Mouse (Mus musculus) heart, adult 18-20 months (tissue): ENCODE data around the gene Best3. TPM values are rescaled to one million over a fixed set of nuclear protein-coding genes. Genes with fewer than 3 reads are reported as not detected.
A peak's percentile ranks its signal among the peaks of the same experiment; 100 is the strongest.
"Not testable (repeated sequence)": the region's sequence is repeated elsewhere in the genome, so short reads cannot be mapped to it uniquely, and the experiment has no call there.

Experiments used
- DNase-seq, 2 experiments: peaks; one replicate each; pipeline ENCODE4 v3.0.0; 2021 to 2022; ENCODE audit warnings: mixed read lengths in 1 of 2
- total RNA-seq, 2 experiments: library from RNA; stranded (reverse); gene quantifications; 2 replicates each; pipeline ENCODE4 v1.2.3; 2021

The Best3 gene
- total RNA-seq, 2 experiments from 2014 or later: 6.0 to 7.6 TPM

DNA sequence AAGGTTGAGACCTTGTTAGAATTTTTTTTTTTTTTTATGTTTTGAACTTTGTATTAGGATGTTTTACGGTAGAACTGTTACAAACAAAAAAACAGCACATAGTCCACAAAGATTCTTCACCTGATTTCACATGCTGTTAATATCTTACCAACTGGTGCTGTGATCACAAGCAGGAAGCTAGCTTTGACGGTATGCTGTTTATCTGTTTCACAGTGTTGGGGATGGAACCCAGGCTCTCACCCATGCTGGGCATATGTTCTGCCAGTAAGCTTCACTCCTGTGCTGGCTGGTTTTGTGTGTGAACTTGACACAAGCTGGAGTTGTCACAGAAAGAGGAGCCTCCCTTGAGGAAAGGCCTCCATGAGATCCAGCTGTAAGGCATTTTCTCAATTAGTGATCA lies 8.3 kb upstream of the Best3 start:
- DNase-seq: no peak

DNA sequence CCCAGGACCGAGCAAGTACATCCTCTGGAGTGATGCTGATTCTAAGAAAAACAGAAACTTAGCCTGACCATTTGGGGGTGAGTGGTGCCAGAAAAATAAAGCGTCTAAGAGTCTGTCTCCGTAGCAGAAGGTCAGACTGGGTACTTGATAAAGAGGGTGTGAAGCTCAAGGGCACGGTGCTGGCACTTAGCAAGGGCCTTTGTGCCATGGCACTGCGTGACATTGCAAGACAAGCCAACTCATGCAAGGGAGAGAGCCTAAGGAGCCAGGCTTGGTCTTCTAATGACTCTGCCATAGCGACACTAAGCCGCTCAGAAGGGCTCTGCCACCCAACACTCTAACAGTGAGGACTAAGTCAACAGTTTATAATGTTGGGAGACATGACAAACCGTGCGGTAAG lies 7.3 kb upstream of the Best3 start:
- DNase-seq: peak; percentile 40 to 44

DNA sequence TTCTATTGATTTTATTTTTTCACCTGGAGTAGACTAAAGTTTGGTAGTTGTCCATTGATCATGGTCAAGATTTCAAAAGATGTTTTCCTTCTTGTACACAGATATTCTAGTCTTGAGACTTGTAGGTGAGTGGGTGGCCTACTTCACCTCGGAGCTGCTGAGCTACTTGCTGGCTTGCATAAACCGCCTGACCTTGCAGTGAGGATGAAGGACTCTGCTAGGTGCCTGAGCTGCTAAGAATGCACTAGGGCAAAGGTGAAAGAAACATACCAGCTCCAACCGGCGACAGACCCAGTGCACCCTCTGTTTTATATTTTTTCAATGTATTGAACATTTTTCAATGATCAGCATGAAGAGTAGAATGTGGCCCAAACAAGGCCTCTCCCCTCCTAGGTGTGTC lies 5.8 kb upstream of the Best3 start:
- DNase-seq: no peak

DNA sequence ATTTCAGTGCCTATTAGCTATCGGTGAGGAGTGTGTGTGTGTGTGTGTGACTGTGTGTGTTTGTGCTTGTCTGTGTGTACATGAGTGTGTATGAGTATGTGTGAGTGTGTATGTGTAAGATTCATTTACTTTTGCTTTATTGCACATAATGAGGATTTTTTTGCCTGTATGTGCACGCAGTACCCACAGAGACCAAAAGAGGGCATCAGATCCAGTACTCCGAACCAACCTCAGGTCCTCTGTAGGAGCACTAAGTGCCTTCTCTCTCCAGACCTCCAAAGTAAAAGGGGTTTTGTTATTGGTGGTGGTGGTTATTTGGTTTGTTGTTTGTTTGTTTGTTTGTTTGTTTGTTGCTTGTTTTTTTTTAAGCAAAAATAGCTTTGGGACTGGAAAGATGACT lies 5.2 kb upstream of the Best3 start:
- DNase-seq: peak in 1 of 2 experiments; percentile 47

DNA sequence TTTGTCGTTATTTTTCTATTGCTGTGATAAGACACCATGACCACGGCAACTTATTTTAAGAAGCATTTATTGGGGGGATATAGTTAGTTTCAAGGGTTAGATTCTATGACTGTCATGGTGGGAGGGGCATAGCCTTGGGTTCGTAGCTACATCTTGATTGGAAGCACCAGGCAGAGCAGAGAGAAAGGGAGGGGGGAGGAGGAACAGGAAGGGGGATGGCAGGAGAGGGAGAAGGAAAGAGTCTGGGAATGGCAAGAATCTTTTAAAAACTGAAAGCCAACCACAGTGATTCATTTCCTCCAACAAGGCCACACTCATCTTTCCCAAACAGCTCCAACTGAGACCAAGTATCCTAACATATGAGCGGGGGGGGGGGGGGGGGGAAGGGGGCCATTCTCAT lies 3.6 kb upstream of the Best3 start:
- no peak for DNase-seq

DNA sequence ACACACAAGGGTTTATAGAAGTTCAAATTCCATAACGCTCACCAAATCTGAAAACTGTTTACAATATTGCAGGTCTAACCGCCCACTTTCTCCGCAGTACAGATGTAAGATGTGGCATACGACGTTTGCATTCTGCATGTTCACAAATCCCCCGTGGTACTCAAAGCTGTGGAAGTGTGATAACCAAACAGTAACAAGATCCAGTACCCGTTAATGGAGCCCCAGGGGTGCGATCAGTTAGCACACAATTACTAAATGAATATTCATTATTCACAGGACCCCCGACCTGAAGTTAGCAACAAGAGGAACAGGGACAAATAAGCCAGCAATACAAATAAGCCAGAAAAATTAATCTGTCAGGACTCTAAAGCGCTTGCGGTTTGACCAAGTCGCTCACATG lies 1.3 kb upstream of the Best3 start:
- DNase-seq: no peak

DNA sequence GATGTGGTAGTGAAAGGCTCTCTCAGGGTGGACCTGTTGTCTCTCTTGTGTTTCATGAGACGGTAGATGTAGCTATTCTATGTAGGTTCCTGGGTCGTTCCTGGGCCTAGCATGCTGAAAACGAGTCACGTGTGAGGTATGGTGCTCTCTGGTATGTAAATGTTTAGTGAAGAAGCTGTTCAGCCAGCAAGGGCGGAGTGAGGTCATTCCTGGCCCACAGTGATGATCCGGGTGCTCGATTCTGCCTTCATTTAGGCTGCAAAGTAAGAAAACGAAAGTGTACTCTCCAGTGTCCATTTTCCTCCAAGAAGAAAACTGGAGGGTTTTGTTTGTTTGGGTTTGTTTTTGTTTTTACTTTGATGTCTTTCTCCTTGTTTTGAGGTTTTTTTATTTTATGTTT lies 7.9 kb downstream of the Best3 start:
- no peak for DNase-seq

DNA sequence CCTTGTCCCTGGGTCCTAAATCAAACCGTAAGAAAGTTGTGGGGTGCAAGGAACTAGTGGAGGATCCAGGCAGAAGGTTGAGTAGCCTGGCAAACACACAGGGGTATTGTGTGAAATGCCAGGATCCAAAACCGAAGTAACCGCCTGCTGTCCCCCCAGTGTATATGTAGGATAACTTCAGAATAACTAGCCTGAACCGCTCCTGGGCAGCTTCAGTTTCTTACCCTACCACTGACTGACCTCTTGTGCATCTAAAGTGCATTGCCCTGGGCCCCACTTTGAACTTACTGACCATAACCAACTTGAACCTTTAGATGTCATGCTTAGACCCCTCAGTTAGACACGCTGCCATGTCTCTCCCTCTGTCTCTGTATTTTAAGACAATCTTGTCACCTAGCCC lies 9.0 kb downstream of the Best3 start:
- DNase-seq: no peak

DNA sequence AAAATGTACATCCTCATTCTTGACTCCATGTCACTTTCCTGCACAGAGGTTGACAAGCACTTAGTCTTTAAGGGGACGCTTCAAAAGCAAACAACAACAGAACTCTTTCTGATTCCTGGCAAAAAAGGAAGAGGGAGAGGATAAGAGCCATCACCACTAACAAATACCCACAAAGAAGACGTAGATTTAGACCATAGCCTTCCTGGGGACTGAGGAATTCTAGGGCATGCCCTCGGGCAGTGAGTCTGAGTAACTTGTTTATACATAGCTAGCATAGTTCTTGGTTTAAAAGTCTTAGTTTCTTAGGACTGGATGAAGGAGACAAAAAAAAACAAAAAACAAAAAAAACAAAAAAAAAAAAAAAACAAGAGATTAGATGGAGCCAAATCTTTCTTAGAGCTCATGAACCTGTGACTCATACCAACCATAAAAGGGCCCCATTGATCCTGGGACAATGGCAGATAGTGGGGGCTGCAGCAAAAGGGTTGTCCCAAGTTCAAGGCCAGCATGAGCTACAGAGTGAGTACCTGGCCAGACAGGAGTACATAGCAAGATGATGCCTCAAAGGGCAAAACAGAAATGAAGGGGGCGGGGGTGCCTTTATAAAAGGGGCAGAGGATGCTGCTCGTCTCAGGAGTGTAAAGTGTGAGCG lies 9.6 kb downstream of the Best3 start:
- no peak for DNase-seq

DNA sequence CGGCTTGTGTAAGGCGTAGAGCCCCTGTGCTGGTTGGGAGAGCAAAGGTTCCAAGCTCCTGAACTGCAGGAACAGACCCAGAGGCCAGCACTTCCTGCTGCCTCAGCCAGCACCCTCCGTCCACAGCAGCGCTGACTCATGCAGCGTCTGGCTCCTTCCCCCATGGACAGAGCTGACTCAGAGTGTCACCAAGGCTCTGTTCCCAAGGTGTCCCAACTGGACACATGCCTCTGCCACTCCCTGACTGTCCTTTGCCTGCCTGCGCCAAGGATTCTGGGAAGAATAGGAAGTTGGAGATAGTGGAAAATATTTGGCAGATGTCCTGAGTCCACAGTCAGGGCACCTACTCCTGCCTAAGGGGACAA lies 10.1 kb downstream of the Best3 start:
- peak; percentile 80 to 90 for DNase-seq

DNA sequence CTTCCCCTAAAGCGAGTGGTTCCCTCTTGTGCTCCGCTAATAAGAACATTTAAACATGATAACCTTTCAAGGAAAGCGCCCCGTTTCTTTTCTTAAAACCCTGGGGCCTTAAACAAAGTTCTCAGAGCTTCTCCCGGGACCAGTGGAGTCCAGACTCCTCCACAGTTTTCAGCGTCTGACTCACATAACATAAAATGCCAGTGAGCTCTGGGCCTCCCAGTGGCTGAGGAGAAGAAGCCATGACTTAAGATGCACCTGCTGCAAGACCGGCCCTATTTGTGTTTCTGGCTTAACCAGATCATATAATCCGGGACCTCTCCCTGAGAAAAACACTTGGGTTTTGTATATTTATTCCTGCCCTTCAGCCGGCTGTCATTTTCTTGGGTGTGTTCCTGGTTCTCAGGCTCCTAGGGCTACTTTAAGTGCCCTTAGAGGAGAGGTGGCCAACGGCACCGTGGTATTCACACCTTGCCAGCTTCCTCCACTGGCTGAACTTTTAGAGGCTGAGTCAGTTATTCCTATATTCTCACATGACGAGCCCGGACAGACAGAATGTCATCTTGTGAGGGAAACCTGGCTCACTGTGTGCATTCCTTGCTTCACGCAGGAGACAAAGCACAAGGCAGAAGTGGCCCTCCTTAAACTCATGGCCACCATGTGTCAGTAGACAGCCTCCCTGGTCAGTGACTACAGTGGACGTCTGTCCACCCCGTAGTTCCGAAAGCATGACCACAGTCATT lies 12.8 kb downstream of the Best3 start:
- peak in 1 of 2 experiments; percentile 7 for DNase-seq

DNA sequence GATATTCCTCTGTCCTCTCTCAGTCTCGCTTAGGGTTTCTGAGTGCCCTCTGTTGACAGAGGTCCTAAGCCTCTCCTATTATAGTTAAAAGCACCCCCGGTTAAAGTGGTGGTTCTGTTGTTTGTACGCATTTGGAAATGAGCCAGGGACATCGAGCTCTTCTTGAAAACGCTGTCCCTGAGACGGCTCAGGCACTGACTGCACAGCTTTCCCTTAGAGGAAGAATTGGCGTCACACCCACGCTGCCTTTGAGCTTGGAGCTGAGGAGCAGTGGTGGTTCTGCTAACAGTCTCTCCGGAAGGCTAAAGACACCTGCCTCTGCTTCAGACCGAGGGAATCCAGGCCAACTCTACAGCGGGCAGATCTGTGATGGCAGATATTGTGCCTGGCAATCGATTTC lies 14.9 kb downstream of the Best3 start:
- no peak for DNase-seq

DNA sequence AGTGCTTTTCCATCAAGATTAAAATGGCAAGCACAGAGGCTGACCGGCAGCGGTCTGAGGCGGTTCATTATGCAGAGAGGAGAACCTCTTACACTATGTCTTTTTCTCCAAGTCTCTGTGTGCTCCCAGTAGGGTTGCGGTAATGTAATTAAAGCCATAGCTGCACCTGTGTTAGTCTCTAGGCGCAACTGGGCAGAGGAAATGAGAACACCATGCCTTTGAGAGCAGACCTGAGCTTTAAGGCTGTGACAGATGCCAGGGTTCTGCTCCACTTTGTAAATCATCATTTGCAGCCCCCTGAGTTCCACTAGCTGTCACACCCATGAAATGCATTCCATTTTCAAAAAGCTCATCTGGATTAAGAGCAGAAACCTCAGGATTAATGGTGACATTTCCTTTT lies 18.6 kb downstream of the Best3 start:
- no peak for DNase-seq

DNA sequence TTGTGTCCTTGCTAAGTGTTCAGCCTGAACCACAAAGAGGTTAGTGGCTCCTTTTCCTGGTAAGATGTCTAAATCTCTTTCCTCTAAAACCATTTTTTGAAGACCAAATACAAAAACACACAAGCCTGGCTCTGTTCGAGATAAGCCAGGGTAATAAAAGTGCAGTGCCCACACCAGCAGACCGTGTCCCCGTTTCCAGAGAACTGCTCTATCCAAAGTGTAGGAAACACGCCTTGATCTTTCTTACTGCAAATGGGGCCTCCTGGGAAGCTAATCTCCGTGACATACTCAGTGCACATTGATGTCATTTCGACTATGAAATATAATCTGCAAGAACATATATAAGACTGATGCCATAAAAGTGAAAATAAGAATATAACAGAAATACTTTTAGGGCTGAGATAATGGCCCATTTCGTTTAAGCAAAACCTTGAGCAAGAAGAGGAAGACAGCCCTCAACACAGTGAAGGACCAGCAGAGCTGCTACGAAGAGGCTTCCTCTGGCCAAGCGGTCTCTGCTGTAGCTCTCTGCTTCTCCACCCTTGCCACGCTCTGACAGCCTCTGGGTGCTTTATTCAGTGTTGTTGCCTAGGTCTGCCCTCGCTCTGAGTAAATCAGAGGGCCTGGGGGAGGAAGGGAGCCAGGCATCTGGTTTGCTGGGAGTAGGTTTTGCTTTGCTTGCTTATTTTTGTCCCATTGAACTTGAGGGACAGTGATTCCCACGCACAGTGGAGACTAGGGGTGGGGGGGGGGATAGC lies 19.8 kb downstream of the Best3 start:
- no peak for DNase-seq

DNA sequence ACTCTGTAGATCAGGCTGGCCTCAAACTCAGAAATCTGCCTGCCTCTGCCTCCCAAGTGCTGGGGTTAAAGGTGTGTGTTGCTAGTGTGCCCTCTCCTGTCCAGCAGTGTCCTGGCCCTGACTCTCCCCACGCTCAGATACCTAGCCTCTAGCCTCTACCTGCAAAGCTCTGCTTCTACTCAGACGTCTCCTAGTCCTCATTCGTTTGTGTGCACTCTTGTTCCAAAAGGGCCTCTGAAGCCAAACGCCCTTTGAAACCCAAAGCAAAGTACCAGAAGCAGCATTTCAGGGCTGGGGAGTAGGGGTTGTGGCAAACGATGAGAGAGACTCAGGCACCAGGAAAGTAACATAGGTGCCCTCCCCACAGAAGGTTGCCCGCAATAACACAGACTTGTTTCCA lies 23.6 kb downstream of the Best3 start:
- no peak for DNase-seq

DNA sequence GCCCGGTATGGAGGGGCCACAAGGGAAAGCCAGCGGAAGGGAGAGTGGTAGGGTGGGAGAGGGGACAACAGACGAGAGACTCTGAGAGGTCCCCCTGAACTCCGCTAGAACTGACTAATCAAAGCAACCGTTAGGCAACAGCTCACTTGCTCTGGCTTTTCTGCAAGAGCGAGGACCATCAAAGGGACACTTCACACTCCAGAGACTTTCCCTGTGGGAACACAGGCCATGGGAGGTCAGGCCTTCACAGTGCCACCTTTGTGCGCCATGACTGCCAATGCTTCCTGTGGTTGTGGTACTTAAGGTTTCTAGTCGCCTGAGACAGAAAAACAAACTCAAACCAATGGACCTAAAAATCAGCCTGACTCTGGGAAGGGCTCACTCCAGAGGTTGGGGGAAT lies 24.9 kb downstream of the Best3 start:
- DNase-seq: no peak

DNA sequence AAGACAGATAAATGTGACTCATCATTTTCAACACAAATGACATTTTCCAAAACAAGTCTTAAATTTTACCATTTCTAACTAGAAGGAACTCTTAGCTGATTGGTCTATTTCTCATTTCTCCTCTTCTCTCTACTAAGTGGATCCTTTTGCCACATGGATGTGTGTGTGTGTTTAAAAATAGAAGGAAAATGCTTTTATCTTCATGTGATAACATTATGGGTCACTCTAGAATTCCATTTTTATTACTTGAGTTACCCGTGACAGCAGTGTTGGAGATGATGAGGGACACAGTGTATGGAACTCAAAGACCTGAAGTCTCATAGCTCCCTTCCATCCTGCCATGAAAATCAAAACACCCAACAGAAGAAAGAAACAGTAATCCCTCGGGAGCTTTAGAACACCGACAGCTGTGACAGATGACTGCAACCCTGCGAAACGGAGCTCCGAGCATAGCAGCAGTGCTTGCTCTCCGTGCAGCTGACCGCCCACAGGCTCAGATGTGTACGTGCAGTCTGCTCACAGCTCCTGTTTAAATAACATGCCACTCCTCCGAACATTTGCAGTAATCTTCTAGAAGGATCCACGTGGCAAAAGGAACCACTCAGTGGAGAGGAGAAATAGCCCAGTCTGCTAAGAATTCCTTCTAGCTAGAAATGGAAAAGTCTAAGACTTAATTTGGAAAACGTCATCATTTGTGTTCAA lies 27.7 kb downstream of the Best3 start:
- peak; percentile 9 to 14 for DNase-seq

DNA sequence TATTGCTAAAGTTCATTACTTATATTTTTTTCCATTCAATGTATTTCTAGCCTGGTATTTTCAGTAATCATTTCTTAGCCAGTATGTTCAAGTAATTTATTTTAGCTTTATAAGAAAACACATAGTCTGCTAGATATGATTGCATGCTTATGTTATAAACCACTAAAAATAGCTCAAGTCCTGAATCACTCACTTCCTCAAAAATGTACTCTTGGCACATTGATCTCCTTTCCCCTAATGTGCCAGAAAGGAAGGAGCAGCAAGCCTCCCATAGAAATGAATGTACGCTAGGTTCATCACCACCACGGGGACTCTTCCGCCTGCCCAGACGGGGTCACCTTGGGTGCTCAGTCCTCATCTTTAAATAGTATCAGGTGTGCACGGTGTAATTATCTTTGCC lies 28.5 kb downstream of the Best3 start:
- no peak for DNase-seq

DNA sequence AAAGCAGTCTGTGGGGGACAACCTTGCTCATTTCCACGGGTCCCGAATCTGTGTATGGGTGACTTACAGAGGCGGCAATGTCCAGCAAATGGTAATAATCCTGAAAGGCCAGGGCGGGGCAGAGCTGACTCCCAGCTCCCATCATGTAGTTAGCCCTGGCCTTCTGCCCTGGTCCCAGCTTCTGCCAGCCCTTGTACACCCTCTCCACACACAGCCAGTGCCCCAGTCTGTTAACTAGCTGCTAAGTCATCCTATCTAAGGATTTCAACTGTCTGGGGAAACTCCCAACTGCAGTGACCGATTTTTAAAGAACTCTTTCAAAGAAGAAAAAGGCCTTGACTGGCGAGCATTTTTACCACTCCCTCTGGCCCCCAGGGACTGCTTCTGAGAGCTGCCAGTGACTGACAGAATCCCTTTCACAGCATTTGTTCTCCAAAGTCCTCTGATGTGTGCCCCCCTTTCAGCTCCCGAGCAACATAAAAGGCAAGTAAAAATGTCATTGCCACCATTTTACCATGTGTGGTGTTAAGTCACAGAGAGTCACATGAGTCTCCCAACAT lies 32.2 kb downstream of the Best3 start:
- peak; percentile 54 to 62 for DNase-seq

DNA sequence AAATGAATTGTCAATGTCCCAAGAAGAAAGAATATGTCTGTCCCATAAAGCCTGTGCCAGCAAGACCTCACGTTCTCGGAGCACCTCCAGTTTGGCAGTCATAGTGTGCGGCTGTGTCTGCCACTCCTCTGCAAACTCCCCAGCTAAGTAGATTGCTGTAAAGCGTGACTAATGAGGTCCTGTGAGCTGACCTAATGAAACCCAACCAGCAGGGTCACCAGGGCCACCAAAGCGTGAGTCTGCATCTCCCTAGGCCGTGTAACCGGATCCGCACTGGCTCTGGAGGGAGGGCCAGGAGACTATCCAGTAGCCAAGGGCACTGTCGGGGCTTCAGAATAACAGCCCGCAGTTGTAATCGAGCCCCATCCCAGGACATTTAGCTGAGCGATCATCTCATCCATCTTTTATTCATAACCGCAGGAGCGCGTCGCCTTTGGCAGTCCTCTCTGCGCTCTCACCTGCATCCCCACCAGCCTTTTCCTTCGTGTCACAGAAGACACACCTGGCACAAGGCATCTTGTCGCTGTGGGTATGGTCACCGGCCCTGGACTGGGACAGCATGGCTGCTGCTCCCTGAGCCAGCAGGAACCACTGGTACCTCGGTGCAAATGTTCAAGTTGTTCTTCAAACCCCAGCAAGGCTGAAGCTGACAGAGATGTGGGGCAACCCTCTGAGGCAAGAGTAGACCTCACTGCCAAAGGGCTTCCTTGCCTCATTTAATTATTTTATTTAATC lies 35.1 kb downstream of the Best3 start:
- no peak for DNase-seq

DNA sequence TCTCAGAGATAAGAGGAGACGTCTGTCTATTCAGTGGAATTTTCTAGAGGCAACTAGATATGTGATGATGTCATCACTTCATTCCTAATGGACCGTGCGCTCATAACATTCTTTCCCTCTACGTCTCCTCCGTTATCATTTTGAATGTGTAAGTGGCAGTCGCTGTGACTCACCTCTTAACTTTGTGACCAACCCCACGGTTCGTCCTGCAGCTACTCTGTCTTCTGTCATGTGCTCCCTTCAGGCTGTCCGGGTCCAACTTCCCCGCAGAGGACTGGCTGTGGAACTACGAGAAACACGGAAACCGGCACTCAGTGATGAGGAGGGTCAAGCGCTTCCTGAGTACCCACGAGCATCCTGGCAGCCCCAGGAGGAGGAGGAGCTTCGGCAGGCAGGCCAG lies 37.6 kb downstream of the Best3 start:
- DNase-seq: no peak

DNA sequence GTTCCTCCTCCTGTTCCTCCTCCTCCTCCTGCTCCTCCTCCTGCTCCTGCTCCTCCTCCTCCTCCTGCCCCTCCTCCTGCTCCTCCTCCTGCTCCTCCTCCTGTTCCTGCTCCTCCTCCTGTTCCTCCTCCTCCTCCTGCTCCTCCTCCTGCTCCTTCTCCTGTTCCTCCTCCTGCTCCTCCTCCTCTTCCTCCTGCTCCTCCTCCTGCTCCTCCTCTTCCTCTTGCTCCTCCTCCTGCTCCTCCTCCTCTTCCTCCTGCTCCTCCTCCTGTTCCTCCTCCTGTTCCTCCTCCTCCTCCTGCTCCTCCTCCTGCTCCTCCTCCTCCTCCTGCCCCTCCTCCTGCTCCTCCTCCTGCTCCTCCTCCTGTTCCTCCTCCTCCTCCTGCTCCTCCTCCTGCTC lies 39.7 kb downstream of the Best3 start:
- DNase-seq: not testable (repeated sequence)
